Mouse (Mus musculus) hindbrain, embryonic 13.5 days (tissue): Measurements from ENCODE around the gene Hist1h2bn. TPM values are rescaled to one million over a fixed set of nuclear protein-coding genes. Genes with fewer than 3 reads are reported as not detected.
A peak's percentile ranks its signal among the peaks of the same experiment; 100 is the strongest.
"Not testable (repeated sequence)": the region's sequence is repeated elsewhere in the genome, so short reads cannot be mapped to it uniquely, and the experiment has no call there.

Experiments
- ATAC-seq: fragments of 200-750 bp; cut with Nextera tagmentation; 2 replicates; pipeline ENCODE4 v1.8.0; 2017; ENCODE audit warnings: moderate TSS enrichment; ENCODE audit not compliant: low FRiP score
- H3K27ac ChIP-seq: fragments of 300-500 bp; sonication (generic); 2 replicates; pipeline ENCODE4 v1.5.1; 2015; ENCODE audit warnings: inconsistent platforms, mild to moderate bottlenecking, moderate library complexity
- H3K27me3 ChIP-seq: fragments of 300-500 bp; sonication (generic); 2 replicates; pipeline ENCODE4 v1.6.1; 2015; ENCODE audit warnings: mild to moderate bottlenecking, inconsistent platforms
- H3K36me3 ChIP-seq: fragments of 300-500 bp; sonication (generic); 2 replicates; pipeline ENCODE4 v1.6.1; 2015; ENCODE audit warnings: mild to moderate bottlenecking, inconsistent platforms
- H3K4me1 ChIP-seq: fragments of 300-500 bp; sonication (generic); replicated peaks from 2 replicates; pipeline ENCODE4 v1.6.1; 2015; ENCODE audit warnings: inconsistent platforms
- H3K4me2 ChIP-seq: fragments of 300-500 bp; sonication (generic); 2 replicates; pipeline ENCODE4 v1.6.1; 2015; ENCODE audit warnings: inconsistent platforms, mild to moderate bottlenecking, moderate library complexity
- H3K4me3 ChIP-seq: fragments of 300-500 bp; sonication (generic); 2 replicates; pipeline ENCODE4 v1.5.1; 2015; ENCODE audit warnings: mild to moderate bottlenecking, inconsistent platforms
- H3K9ac ChIP-seq: fragments of 300-500 bp; sonication (generic); 2 replicates; pipeline ENCODE4 v1.6.1; 2015; ENCODE audit warnings: mild to moderate bottlenecking, inconsistent platforms
- H3K9me3 ChIP-seq: fragments of 300-500 bp; sonication (generic); 2 replicates; pipeline ENCODE4 v1.6.1; 2016; ENCODE audit warnings: inconsistent platforms
- WGBS: fragments of 180-500 bp; shearing (Covaris S2); methylation state at CpG from one replicate; pipeline ENCODE4 v1.1.7; 2015; 5-methylcytosine and 5-hydroxymethylcytosine counted together
- polyA plus RNA-seq: library from polyadenylated mRNA; unstranded; fragments of >200 nt; fragmentation: Nextera tagmentation; extraction: Ambion mirVana; gene quantifications from 2 replicates; pipeline ENCODE4 v1.2.1, GENCODE M21; 2015

Hist1h2bn gene
- 0.60 and 2.1 TPM in 2 replicates for polyA plus RNA-seq

- peak; percentile 96 for ATAC-seq
- not testable (repeated sequence) for H3K9me3 ChIP-seq
Measured at GRCm38 (mm10) chr13:21753524-21754285, at the start of gene Hist1h2bn, which contains the start of gene Hist1h2ak. Hist1h2bn (plus strand) TSS chr13:21754123. Hist1h2ak (minus strand) TSS chr13:21753827.

GRCm38 (mm10) chr13:21706669-21707068, 47.3 kb upstream of the Hist1h2bn start:
- H3K4me1 ChIP-seq: peaks cover 7% of the 10 kb centered on the region; the same call in 1 of the 2 replicates
- H3K4me3 ChIP-seq: no peak overlapping the region
- H3K36me3 ChIP-seq: no peaks in the 10 kb centered on the region
- H3K4me2 ChIP-seq: no peak overlapping the region
- no peaks in the 10 kb centered on the region for H3K9me3 ChIP-seq
- no peak for ATAC-seq
- 77% methylated on average over 4 of the region's 4 CpGs for WGBS
- no peak overlapping the region for H3K9ac ChIP-seq
- no peak overlapping the region for H3K27ac ChIP-seq
- H3K27me3 ChIP-seq: no peaks in the 10 kb centered on the region

More at GRCm38 (mm10) chr13:21753524-21754285, at the start of gene Hist1h2bn, which contains the start of gene Hist1h2ak:
- Histone ChIP-seq H3K4me2 (peak within 1 kb of the TSS; percentile 76), H3K27ac (peak within 1 kb of the TSS; percentile 95), H3K4me3 (peak within 1 kb of the TSS; percentile 44), H3K9ac (peak within 1 kb of the TSS; percentile 74), H3K4me1 (peaks cover 28% of the 10 kb centered on the region)
- H3K27me3 ChIP-seq, H3K36me3 ChIP-seq: not testable (repeated sequence)
- WGBS: under 1% methylated on average over 46 of the region's 50 CpGs

GRCm38 (mm10) chr13:21710031-21710711, 43.8 kb upstream of the Hist1h2bn start:
- Histone ChIP-seq H3K4me3 (peak overlapping the region; percentile 62), H3K27ac (peak overlapping the region; percentile 74), H3K9ac (peak overlapping the region; percentile 70), H3K36me3 (no peaks in the 10 kb centered on the region), H3K4me2 (peak overlapping the region; percentile 47), H3K4me1 (peaks cover 12% of the 10 kb centered on the region), H3K27me3 (no peaks in the 10 kb centered on the region), H3K9me3 (no peaks in the 10 kb centered on the region)
- ATAC-seq: peak; percentile 85
- 0% methylated on average over 32 of the region's 32 CpGs for whole genome bisulfite sequencing

GRCm38 (mm10) chr13:21710821-21711525, 43.0 kb upstream of the Hist1h2bn start:
- WGBS: 3% methylated on average over 22 of the region's 22 CpGs
- peak overlapping the region; percentile 62 for H3K4me3 ChIP-seq
- H3K27me3 ChIP-seq: no peaks in the 10 kb centered on the region
- H3K27ac ChIP-seq: no peak overlapping the region
- peak; percentile 86 for ATAC-seq
- H3K9ac ChIP-seq: peak overlapping the region; percentile 68
- H3K36me3 ChIP-seq: no peaks in the 10 kb centered on the region
- H3K4me2 ChIP-seq: peak overlapping the region; percentile 63
- H3K4me1 ChIP-seq: peaks cover 17% of the 10 kb centered on the region
- H3K9me3 ChIP-seq: no peaks in the 10 kb centered on the region

- no peak for ATAC-seq
- WGBS: 26% methylated on average over 4 of the region's 4 CpGs
- H3K27ac ChIP-seq: no peak overlapping the region
- peak overlapping the region; percentile 63 for H3K4me2 ChIP-seq
- H3K4me3 ChIP-seq: peak overlapping the region; percentile 62
- no peaks in the 10 kb centered on the region for H3K36me3 ChIP-seq
- H3K9me3 ChIP-seq: no peaks in the 10 kb centered on the region
- no peaks in the 10 kb centered on the region for H3K27me3 ChIP-seq
- peak overlapping the region; percentile 68 for H3K9ac ChIP-seq
- peaks cover 18% of the 10 kb centered on the region for H3K4me1 ChIP-seq
Measured at GRCm38 (mm10) chr13:21711698-21712097, 42.2 kb upstream of the Hist1h2bn start.

- Histone ChIP-seq H3K4me2 (peak overlapping the region; percentile 71), H3K4me1 (peaks cover 35% of the 10 kb centered on the region), H3K4me3 (peak overlapping the region; percentile 45), H3K36me3 (no peaks in the 10 kb centered on the region), H3K9me3 (no peaks in the 10 kb centered on the region), H3K9ac (peak overlapping the region; percentile 60; the same call in 1 of the 2 replicates), H3K27me3 (no peaks in the 10 kb centered on the region), H3K27ac (peak overlapping the region; percentile 96; the same call in 1 of the 2 replicates)
- WGBS: under 1% methylated on average over 7 of the region's 7 CpGs
- ATAC-seq: no peak
Measured at GRCm38 (mm10) chr13:21714725-21715124, 39.2 kb upstream of the Hist1h2bn start.

GRCm38 (mm10) chr13:21715131-21715863, 38.6 kb upstream of the Hist1h2bn start:
- ATAC-seq: no peak
- Histone ChIP-seq H3K4me1 (peaks cover 35% of the 10 kb centered on the region), H3K9me3 (no peaks in the 10 kb centered on the region), H3K9ac (peak overlapping the region; percentile 60), H3K27me3 (no peaks in the 10 kb centered on the region), H3K36me3 (no peaks in the 10 kb centered on the region), H3K27ac (peak overlapping the region; percentile 96), H3K4me2 (peak overlapping the region; percentile 71), H3K4me3 (peak overlapping the region; percentile 45)
- WGBS: under 1% methylated on average over 22 of the region's 22 CpGs

DNA sequence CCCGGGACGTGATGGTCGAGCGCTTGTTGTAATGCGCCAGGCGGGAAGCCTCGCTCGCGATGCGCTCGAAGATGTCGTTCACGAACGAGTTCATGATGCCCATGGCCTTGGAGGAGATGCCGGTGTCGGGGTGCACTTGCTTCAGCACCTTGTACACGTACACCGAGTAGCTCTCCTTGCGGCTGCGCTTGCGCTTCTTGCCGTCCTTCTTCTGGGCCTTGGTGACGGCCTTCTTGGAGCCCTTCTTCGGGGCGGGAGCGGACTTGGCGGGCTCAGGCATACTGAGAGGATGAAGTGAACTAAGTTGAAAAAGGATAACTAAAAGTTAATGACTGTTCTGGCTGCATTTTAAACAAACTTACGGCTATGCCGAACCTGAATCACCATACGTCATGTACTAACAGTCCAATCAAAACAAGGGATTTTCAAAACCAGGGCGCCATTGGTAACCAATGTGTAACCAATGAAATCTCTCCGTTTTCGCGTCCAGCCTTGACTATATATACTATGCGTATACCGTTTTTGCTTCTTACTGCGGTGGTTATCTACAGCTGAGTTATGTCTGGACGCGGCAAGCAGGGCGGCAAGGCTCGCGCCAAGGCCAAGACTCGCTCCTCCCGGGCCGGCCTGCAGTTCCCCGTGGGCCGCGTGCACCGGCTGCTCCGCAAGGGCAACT, 37.9 kb upstream of the Hist1h2bn start, which contains the start of the genes Hist1h2bl and Hist1h2ai:
Gene Hist1h2bl, minus strand, starts transcription at position 280 of the 676 bp plus-strand sequence.
Gene Hist1h2ai, plus strand, starts transcription at position 559 of the 676 bp plus-strand sequence.
- H3K4me3 ChIP-seq: peak within 1 kb of the TSS; percentile 45
- H3K9me3 ChIP-seq, H3K27me3 ChIP-seq, H3K36me3 ChIP-seq: not testable (repeated sequence)
- peak within 1 kb of the TSS; percentile 71 for H3K4me2 ChIP-seq
- H3K4me1 ChIP-seq: peaks cover 37% of the 10 kb centered on the region
- peak within 1 kb of the TSS; percentile 96 for H3K27ac ChIP-seq
- peak within 1 kb of the TSS; percentile 73 for H3K9ac ChIP-seq
- ATAC-seq: peak; percentile 95
- WGBS: under 1% methylated on average over 37 of the region's 50 CpGs

GRCm38 (mm10) chr13:21716540-21717391, 37.2 kb upstream of the Hist1h2bn start:
- peak overlapping the region; percentile 71 for H3K4me2 ChIP-seq
- peak; percentile 10; the same call in 1 of the 2 replicates for ATAC-seq
- H3K9ac ChIP-seq: peak overlapping the region; percentile 73
- peak overlapping the region; percentile 96 for H3K27ac ChIP-seq
- peak overlapping the region; percentile 45 for H3K4me3 ChIP-seq
- H3K27me3 ChIP-seq, H3K36me3 ChIP-seq, H3K9me3 ChIP-seq: not testable (repeated sequence)
- peaks cover 33% of the 10 kb centered on the region for H3K4me1 ChIP-seq
- under 1% methylated on average over 13 of the region's 38 CpGs for WGBS
